Mouse (Mus musculus) heart, embryonic 15.5 days (tissue): ENCODE results near the gene Dennd4b. TPM values are rescaled to one million over a fixed set of nuclear protein-coding genes. Genes with fewer than 3 reads are reported as not detected.
A peak's percentile ranks its signal among the peaks of the same experiment; 100 is the strongest.

Source experiments
- ATAC-seq: fragments of 200-750 bp; cut with Nextera tagmentation; replicated peaks from 2 replicates; pipeline ENCODE4 v1.8.0; 2017; ENCODE audit warnings: low read depth, moderate TSS enrichment; ENCODE audit not compliant: insufficient number of reproducible peaks, insufficient read depth, low FRiP score
- H3K27ac ChIP-seq: fragments of 300-500 bp; sonication (generic); 2 replicates; pipeline ENCODE4 v1.5.1; 2015; ENCODE audit warnings: mild to moderate bottlenecking, inconsistent platforms
- H3K27me3 ChIP-seq: fragments of 300-500 bp; sonication (generic); 2 replicates; pipeline ENCODE4 v1.6.1; 2015; ENCODE audit warnings: inconsistent platforms
- H3K36me3 ChIP-seq: fragments of 300-500 bp; sonication (generic); 2 replicates; pipeline ENCODE4 v1.6.1; 2015; ENCODE audit warnings: mild to moderate bottlenecking, inconsistent platforms
- H3K4me1 ChIP-seq: fragments of 300-500 bp; sonication (generic); replicated peaks from 2 replicates; pipeline ENCODE4 v1.6.1; 2015; ENCODE audit warnings: inconsistent platforms
- H3K4me2 ChIP-seq: fragments of 300-500 bp; sonication (generic); 2 replicates; pipeline ENCODE4 v1.6.1; 2015; ENCODE audit warnings: inconsistent platforms, mild to moderate bottlenecking, moderate library complexity
- H3K4me3 ChIP-seq: fragments of 300-500 bp; sonication (generic); 2 replicates; pipeline ENCODE4 v1.5.1; 2015; ENCODE audit warnings: mild to moderate bottlenecking, inconsistent platforms
- H3K9ac ChIP-seq: fragments of 300-500 bp; sonication (generic); 2 replicates; pipeline ENCODE4 v1.6.1; 2015; ENCODE audit warnings: mild to moderate bottlenecking, inconsistent platforms
- H3K9me3 ChIP-seq: fragments of 300-500 bp; sonication (generic); replicated peaks from 2 replicates; pipeline ENCODE4 v1.6.1; 2016; ENCODE audit warnings: inconsistent platforms
- WGBS: fragments of 180-500 bp; shearing (Covaris S2); methylation state at CpG from one replicate; pipeline ENCODE4 v1.1.7; 2015; ENCODE audit warnings: mixed read lengths; 5-methylcytosine and 5-hydroxymethylcytosine counted together
- microRNA-seq: library from miRNA; unstranded; fragments of <30 nt; microRNA quantifications from one replicate; pipeline ENCODE4, GENCODE M21; 2016
- polyA plus RNA-seq: library from polyadenylated mRNA; unstranded; fragments of >200 nt; fragmentation: Nextera tagmentation; extraction: Ambion mirVana; gene quantifications from 2 replicates; pipeline ENCODE4 v1.2.1, GENCODE M21; 2015

Gene Dennd4b
- polyA plus RNA-seq, 1 experiment from 2014 or later: 4.6 TPM

GRCm38 (mm10) chr3:90313367-90313766 lies 48.4 kb downstream of the Dennd4b start:
- ATAC-seq: no peak
- Histone ChIP-seq H3K36me3 (no peaks in the 10 kb centered on the region), H3K9me3 (no peaks in the 10 kb centered on the region), H3K4me2 (no peak overlapping the region), H3K4me3 (no peak overlapping the region), H3K27ac (no peak overlapping the region), H3K4me1 (peaks cover 2% of the 10 kb centered on the region; the same call in 1 of the 2 replicates), H3K9ac (no peak overlapping the region), H3K27me3 (no peaks in the 10 kb centered on the region)

GRCm38 (mm10) chr3:90314241-90314640 lies 49.3 kb downstream of the Dennd4b start:
- ATAC-seq: no peak
- H3K27me3 ChIP-seq: no peaks in the 10 kb centered on the region
- no peak overlapping the region for H3K4me3 ChIP-seq
- H3K9me3 ChIP-seq: no peaks in the 10 kb centered on the region
- no peak overlapping the region for H3K9ac ChIP-seq
- no peaks in the 10 kb centered on the region for H3K36me3 ChIP-seq
- peaks cover under 1% of the 10 kb centered on the region; the same call in 1 of the 2 replicates for H3K4me1 ChIP-seq
- H3K4me2 ChIP-seq: no peak overlapping the region
- H3K27ac ChIP-seq: no peak overlapping the region

DNA sequence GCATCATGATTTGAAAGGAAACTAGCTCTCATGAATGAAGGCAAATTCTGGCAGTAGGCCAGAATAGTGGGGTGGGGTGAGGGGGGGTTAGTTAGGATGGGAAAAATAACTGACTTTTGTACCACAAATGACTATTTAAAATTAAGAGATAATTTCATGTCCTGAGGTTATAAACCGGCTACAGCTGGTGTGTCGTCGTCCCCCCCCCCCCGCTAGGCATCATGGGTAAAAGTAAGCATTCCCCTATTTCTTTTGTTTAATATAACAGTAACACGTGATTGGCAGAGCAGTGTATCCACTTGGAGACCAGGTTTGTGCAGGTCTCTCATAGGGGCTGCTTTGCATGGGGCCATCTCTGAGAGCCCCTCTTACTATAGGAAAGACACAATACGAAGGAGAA lies 57.3 kb downstream of the Dennd4b start:
- Histone ChIP-seq H3K9me3 (no peaks in the 10 kb centered on the region), H3K27me3 (no peaks in the 10 kb centered on the region), H3K36me3 (no peaks in the 10 kb centered on the region), H3K4me3 (no peak overlapping the region), H3K4me2 (peak overlapping the region; percentile 36), H3K4me1 (peaks cover 25% of the 10 kb centered on the region), H3K9ac (no peak overlapping the region), H3K27ac (peak overlapping the region; percentile 62)
- ATAC-seq: no peak
- WGBS: 57% methylated on average over 6 of the region's 6 CpGs

DNA sequence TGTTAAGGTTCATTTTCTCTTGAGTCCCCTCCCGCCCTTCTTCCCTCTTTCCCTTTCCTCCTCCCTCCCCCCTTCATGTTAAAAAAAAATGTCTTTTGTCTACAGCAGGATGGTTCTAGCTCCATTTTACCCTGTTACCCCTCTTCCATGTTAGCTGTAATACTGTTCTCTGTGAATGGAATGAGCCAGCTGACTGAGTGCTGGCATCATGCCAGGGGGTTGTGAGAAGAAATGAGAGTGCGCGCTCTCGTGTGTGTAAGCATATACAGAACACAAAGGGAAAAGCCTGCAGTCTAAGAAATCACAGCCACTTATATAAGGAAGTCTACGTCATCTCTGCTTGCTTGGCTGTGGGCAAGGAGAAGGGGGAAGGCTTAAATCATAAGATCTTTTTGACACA lies 58.1 kb downstream of the Dennd4b start:
- Histone ChIP-seq H3K27me3 (no peaks in the 10 kb centered on the region), H3K9ac (no peak overlapping the region), H3K9me3 (no peaks in the 10 kb centered on the region), H3K4me1 (peaks cover 26% of the 10 kb centered on the region), H3K27ac (peak overlapping the region; percentile 55), H3K36me3 (no peaks in the 10 kb centered on the region), H3K4me3 (no peak overlapping the region), H3K4me2 (peak overlapping the region; percentile 36; the same call in 1 of the 2 replicates)
- ATAC-seq: peak; percentile 79
- WGBS: 8% methylated on average over 5 of the region's 5 CpGs

Small RNA genes within 50 kb of the gene (microRNA-seq; reads per million reads assigned to microRNA genes)
- not detected for gene Mir7012

Other genes with a start within 250 kb of the Dennd4b start
- gene 4933434E20Rik, start 213.5 kb upstream of the Dennd4b start, polyA plus RNA-seq: 129 and 134 TPM in 2 replicates
- gene Ubap2l, start 212.6 kb upstream of the Dennd4b start, polyA plus RNA-seq: 120 and 126 TPM in 2 replicates
- gene Tpm3, start 192.5 kb upstream of the Dennd4b start, polyA plus RNA-seq: 239 and 307 TPM in 2 replicates
- gene Nup210l, start 161.1 kb upstream of the Dennd4b start, polyA plus RNA-seq: 0.20 and 0.25 TPM in 2 replicates
- 766 and 874 TPM in 2 replicates for gene Rps27, start 51.5 kb upstream of the Dennd4b start, polyA plus RNA-seq
- gene Rab13, start 51.5 kb upstream of the Dennd4b start, polyA plus RNA-seq: 22.1 and 24.0 TPM in 2 replicates
- 78.4 and 79.5 TPM in 2 replicates for gene Jtb, start 33.6 kb upstream of the Dennd4b start, polyA plus RNA-seq
- gene Creb3l4, start 21.7 kb upstream of the Dennd4b start, polyA plus RNA-seq: 2.2 and 3.0 TPM in 2 replicates
- 76.0 and 86.2 TPM in 2 replicates for gene Slc39a1, start 17.0 kb upstream of the Dennd4b start, polyA plus RNA-seq
- 10.8 and 15.9 TPM in 2 replicates for gene Crtc2, start 11.0 kb upstream of the Dennd4b start, polyA plus RNA-seq
- 7.1 and 9.5 TPM in 2 replicates for gene Gatad2b, start 28.0 kb downstream of the Dennd4b start, polyA plus RNA-seq
- 4.8 and 9.4 TPM in 2 replicates for gene Slc27a3, start 124.8 kb downstream of the Dennd4b start, polyA plus RNA-seq
- gene Ints3, start 168.4 kb downstream of the Dennd4b start, polyA plus RNA-seq: 16.7 and 22.6 TPM in 2 replicates
- 10.1 and 12.5 TPM in 2 replicates for gene Npr1, start 200.7 kb downstream of the Dennd4b start, polyA plus RNA-seq
- gene Ilf2, start 210.9 kb downstream of the Dennd4b start, polyA plus RNA-seq: 97.3 and 108 TPM in 2 replicates
- gene Snapin, start 225.8 kb downstream of the Dennd4b start, polyA plus RNA-seq: 71.5 and 75.1 TPM in 2 replicates
- gene Chtop, start 244.3 kb downstream of the Dennd4b start, polyA plus RNA-seq: 90.9 and 98.3 TPM in 2 replicates
- gene S100a1, start 249.2 kb downstream of the Dennd4b start, polyA plus RNA-seq: 247 and 315 TPM in 2 replicates
- gene S100a13, start 249.2 kb downstream of the Dennd4b start, polyA plus RNA-seq: 73.0 and 94.1 TPM in 2 replicates